Mouse (Mus musculus) B cell, adult 2 months (primary cell): ENCODE data around the gene Zfp81.
"Not testable (repeated sequence)": the region's sequence is repeated elsewhere in the genome, so short reads cannot be mapped to it uniquely, and the experiment has no call there.

Experiments
- DNase-seq, 2 experiments: peaks; one replicate each; pipeline ENCODE4 v3.0.0; 2022

Gene Zfp81

DNA sequence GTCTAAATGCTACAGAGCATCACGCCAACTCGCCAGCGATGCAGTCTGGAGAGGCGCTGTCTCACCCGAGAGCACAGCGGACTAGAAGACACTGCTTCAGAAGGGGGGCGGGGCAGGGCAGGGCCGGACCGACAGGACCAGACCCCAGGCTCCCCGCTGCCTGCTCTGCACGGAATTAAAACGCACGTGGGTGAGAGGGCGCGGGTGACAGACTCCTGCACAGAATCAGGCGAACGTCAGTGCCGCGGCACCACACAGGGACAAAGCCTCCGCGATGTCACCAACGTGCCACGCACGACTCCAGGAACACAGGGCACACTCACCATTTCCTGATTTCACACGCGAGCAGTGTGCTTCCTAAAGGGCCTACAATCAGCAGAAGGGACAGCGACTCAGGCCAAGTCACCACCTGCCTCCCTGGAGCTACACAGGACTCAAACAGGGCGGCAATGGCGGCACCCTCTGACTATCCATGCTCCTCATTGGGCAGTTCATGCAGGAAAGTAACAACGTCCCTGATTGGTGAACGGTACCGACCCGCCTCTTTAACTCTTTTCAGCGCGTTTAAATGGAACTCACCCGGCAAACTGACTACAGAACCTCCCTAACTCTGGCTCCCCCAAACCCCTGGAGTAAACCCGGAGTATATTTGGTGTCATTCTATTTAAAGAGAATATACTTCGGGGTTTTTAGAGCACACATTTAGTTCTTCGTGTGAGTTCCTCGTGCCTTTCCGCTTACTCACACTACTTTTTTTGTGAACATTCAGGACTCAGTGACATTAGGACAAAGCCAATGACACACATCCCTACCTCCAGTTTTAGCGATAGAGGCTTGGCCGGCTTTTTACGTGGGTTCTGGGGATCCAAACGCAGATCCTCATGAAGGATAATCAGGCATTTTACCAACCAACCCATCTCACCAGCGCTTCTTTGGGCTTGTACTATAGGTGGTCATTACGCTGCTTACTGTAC is at the start of gene Zfp81:
Gene Zfp81 (minus strand): TSS at position 468 of the 974 bp plus-strand sequence.
- peak; percentile 86 to 89 for DNase-seq

DNA sequence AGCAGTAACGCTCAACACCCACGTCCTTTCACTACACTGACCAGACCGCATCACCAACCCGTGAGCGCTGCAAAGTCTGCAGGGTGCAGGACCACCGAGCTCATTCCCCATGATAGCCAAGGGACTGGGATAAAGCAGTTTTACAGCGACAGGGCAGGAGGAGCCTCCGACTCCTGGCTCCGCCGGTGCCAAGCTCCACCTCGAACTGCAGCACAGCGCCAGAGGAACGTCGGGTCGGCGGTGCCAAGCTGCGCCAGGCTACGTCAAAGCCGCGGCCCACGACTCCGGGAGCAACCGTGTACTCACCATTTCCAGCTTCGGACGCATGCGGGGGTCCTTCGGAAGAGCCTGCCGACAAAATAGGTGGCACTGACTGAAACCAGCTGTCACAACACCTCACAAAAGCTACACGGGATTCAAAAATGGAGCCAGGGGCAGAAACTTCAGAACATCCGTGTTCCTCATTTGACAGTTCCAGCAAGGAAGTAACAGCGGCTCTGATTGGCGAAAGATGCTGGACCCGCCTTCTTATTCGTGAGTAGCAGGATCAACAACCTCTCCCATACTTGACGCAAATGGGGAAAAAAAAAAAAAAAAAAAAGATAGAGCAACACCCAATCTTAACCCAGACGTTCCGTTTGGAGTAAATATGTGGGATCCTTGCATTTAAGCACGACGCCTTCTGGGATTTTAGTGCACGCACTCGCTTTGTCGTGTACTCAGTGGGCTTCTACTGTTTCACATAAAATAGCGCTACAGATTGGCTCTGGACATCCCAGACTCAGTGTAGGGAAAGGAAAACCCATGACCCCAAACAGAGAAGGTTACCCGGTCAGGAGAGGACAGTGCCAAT is 35.7 kb upstream of the Zfp81 start, which contains the start of gene Zfp101:
Gene Zfp101 (minus strand): TSS at position 460 of the 853 bp plus-strand sequence.
- peak; percentile 85 to 90 for DNase-seq

DNA sequence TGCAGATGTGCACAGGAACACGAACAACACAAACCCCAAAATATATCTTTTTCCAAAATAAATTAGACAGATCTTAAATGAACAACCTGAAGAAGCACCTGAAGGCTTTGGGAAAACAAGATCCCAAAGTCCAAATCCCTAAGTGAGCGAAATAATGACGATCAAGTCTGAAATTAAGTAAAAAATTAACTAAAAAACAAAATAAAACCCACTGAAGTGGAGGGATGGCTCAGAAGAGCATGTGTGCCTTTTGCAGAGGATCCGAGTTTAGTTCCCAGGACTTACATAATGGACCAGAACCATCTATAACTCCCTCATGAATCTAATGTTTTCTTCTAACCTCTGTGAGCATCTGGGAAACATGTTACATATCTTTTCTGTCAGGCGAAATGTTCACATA is 33.6 kb upstream of the Zfp81 start:
- DNase-seq = no peak

DNA sequence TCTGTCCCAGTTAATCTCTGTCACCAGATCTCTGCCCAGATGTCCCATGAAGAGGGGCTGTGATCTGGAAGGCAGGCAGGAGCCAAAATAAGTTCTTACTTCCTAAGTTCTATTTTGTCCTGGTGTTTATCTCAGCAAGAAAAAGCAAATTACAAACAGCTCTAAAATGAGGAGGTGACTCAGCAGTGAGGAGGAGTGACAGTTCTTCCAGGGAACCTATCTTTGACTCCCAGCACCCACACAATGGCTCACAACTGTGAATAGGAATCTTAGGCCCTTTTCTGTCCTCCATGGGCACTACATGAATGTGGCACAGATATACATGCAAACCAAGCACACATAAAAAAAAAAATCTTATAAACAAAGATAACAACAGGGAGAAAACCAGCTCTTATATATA is 27.0 kb upstream of the Zfp81 start:
- no peak for DNase-seq

DNA sequence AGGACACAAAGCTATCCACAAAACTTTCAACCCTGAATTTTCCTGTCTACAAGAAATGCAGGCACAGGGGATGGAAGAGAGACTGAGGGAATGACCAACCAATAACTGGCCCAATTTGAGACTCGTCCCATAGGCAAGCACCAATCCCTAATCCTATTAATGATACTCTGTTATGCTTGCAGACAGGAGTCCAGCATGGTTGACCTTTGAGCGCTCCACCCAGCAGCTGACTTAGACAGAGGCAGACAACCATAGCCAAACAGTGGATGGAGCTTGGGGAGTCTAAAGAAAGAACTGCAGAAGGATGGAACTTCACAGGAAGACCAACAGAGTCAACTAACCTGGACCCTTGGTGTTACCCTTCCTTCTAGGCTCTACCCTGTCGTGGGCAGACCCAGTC is 14.1 kb upstream of the Zfp81 start:
- no peak for DNase-seq

DNA sequence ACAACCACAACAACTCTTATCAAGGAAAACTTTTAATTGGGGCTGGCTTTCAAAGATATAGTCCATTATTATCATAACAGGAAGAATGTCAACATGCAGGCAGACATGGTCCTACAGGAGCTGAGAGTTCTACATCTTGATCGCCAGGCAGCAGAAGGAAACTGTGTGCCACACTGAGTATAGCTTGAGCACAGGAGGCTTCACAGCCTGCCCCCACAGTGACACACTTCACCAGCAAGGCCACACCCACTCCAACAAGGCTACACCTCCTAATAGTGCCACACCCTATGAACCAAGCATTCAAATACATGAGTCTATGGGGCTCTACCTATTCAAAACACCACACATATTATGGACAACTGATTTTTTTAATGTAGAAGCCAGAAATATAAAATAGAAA is 5.7 kb downstream of the Zfp81 start:
- no peak for DNase-seq

DNA sequence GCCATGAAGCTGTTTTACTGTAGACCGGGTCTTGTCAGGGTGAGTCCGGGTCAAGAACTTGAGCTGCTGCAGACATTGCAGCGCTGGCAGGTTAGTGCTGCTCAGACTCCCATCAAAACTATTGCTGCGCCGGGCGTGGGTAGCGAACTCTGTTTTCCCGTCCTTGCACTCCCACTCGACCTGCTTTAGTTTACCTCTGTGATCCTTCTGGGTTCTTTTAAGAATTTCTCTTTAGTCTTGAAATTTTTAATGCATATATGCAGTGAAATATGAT is 68.9 kb downstream of the Zfp81 start:
- not testable (repeated sequence) for DNase-seq

DNA sequence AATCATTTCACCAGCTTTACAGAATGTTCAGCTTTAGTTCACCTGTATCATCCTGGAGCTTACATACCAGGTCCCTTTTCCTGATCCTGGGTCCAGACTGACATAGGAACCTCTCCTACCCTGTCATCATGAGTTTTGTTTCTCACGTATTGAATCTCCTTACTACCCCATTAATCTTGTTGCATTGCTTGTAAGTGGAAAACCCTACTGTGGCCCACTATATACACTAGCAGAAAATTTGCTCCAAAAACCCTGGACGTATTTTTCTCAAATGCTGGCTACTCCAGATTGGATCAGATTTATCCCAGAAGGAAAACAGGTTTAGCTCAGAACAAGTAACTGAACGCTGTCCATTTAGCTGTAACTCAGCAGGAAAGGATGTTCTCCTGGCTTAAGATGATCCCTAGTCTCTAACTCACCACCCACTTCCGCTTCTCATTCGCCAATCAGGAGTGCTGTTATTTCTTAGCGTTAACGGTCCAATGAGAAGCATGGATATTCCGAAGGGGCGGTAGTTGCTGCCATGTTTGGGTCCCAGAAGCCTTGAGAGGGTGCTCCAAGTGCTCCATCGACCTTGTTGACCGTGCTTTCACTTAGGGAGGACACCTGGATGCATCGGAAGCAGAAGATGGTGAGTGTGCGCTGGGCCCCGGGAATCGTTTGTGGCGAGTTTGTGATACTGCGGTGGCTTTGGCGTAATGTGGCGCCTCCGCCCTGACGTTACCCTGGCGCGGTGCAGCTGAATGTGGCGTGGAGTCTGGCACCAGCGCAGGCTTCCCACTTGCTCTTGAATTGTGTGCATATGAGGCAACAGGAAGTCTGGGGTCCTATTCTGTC is 69.4 kb downstream of the Zfp81 start, which contains the start of gene Zfp955b:
Gene Zfp955b (plus strand): TSS at position 506 of the 837 bp plus-strand sequence.
- not testable (repeated sequence) for DNase-seq
